In the genomic region with DNA sequence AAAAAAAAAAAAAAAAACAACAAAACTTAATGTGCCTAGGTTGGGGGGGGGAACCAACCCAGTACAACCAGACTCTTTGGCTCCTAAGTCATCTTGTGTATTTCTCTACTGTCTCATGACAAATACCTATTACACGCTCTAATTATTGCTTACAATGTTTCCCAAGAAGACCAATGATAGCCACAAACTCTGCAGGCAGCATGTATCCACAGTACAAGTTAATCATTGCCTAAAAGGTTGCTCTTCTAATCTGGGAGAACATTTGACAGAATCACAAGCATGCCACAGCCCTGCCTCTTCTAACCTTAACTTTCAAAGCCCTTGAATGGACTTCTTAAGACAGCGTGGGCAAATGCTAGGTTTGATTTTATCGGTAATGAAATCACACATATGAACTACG, we compare ENCODE assay signal across 13 mouse cellular contexts.
"Had no signal": no experiment of that assay in that cellular context is flagged by ENCODE, and none has a peak within 500 bp of the region (broad histone marks: within the 10 kb centered on the region; RNA-seq: fewer than 3 reads in every experiment).

No protein-coding gene starts in this region.

- H3K9me3 ChIP-seq: limb, embryonic 10.5 days; midbrain, embryonic 12.5 days; neural tube, embryonic 13.5 days had no signal

- H3K27me3 ChIP-seq: liver, embryonic 13.5 days; lung, embryonic 15.5 days; midbrain, embryonic 12.5 days; neural tube, embryonic 13.5 days had no signal

- H3K4me3 ChIP-seq: left cerebral cortex, adult 2 months; limb, embryonic 10.5 days; liver, embryonic 13.5 days; lung, embryonic 15.5 days; midbrain, embryonic 12.5 days; neural tube, embryonic 13.5 days had no signal

- DNase-seq: liver, embryonic 13.5 days; liver, postnatal 0 days; lung, postnatal 14 days; right cerebral cortex, adult 18-20 months; right cerebral cortex, postnatal 25 days had no signal

- H3K4me1 ChIP-seq: liver, embryonic 13.5 days; lung, embryonic 15.5 days; midbrain, embryonic 12.5 days had no signal

- ATAC-seq: hindbrain, postnatal 0 days; liver, postnatal 0 days; midbrain, embryonic 16.5 days had no signal

- H3K36me3 ChIP-seq: limb, embryonic 10.5 days; liver, embryonic 13.5 days; lung, embryonic 15.5 days; midbrain, embryonic 12.5 days; neural tube, embryonic 13.5 days had no signal

- H3K27ac ChIP-seq: hindbrain, postnatal 0 days; left cerebral cortex, adult 2 months; limb, embryonic 10.5 days; liver, embryonic 13.5 days; lung, embryonic 15.5 days; midbrain, embryonic 12.5 days; neural tube, embryonic 13.5 days; stomach, postnatal 0 days had no signal
